Mouse (Mus musculus) urinary bladder, postnatal 14 days (tissue): ENCODE data around the gene Acat3.
"Not testable (repeated sequence)": the region's sequence is repeated elsewhere in the genome, so short reads cannot be mapped to it uniquely, and the experiment has no call there.

Source experiments
- DNase-seq: peaks from one replicate; pipeline ENCODE4 v3.0.0; 2021; ENCODE audit warnings: low spot score

Gene Acat3

GRCm38 (mm10) chr17:12916588-12917380 is 23.6 kb downstream of the Acat3 start:
- peak; percentile 55 for DNase-seq

GRCm38 (mm10) chr17:12915881-12916583 is 24.4 kb downstream of the Acat3 start, which contains the start of gene Mrpl18:
Gene Mrpl18, minus strand, starts transcription at chr17:12916345.
- DNase-seq = peak; percentile 99

GRCm38 (mm10) chr17:12915488-12915880 is 24.9 kb downstream of the Acat3 start, which contains the start of gene Tcp1:
Gene Tcp1, plus strand, starts transcription at chr17:12915701.
- no peak for DNase-seq

- DNase-seq = no peak
Measured at GRCm38 (mm10) chr17:12910391-12910790, 30.0 kb downstream of the Acat3 start.

- DNase-seq = no peak
Measured at GRCm38 (mm10) chr17:12909361-12910280, 30.8 kb downstream of the Acat3 start, which contains the start of gene Pnldc1. Gene Pnldc1, minus strand, starts transcription at chr17:12910230.

GRCm38 (mm10) chr17:12906436-12906835 is 34.0 kb downstream of the Acat3 start:
- no peak for DNase-seq

- DNase-seq = no peak
Measured at GRCm38 (mm10) chr17:12905810-12906209, 34.6 kb downstream of the Acat3 start.

- no peak for DNase-seq
Measured at GRCm38 (mm10) chr17:12904349-12904748, 36.1 kb downstream of the Acat3 start.

GRCm38 (mm10) chr17:12903372-12904333 is 36.7 kb downstream of the Acat3 start:
- no peak for DNase-seq

- DNase-seq = no peak
Measured at GRCm38 (mm10) chr17:12902291-12902690, 38.1 kb downstream of the Acat3 start.

GRCm38 (mm10) chr17:12898607-12899006 is 41.8 kb downstream of the Acat3 start:
- DNase-seq = not testable (repeated sequence)

- no peak for DNase-seq
Measured at GRCm38 (mm10) chr17:12897674-12898073, 42.7 kb downstream of the Acat3 start.

- no peak for DNase-seq
Measured at GRCm38 (mm10) chr17:12892033-12892432, 48.4 kb downstream of the Acat3 start.

- DNase-seq = no peak
Measured at GRCm38 (mm10) chr17:12891054-12891453, 49.3 kb downstream of the Acat3 start.

- DNase-seq = no peak
Measured at GRCm38 (mm10) chr17:12887021-12887775, 53.2 kb downstream of the Acat3 start.

- DNase-seq = no peak
Measured at GRCm38 (mm10) chr17:12886620-12887019, 53.8 kb downstream of the Acat3 start.

GRCm38 (mm10) chr17:12881216-12881615 is 59.2 kb downstream of the Acat3 start:
- DNase-seq = no peak

- peak; percentile 87 for DNase-seq
Measured at GRCm38 (mm10) chr17:12880178-12880577, 60.2 kb downstream of the Acat3 start.

- DNase-seq = no peak
Measured at GRCm38 (mm10) chr17:12875734-12876133, 64.7 kb downstream of the Acat3 start, which contains the start of gene Mrgprh. Gene Mrgprh, plus strand, starts transcription at chr17:12876034.
